Mouse (Mus musculus) G1E (cell line): ENCODE results near the gene Ugt1a10. TPM values are rescaled to one million over a fixed set of nuclear protein-coding genes. Genes with fewer than 3 reads are reported as not detected.
A peak's percentile ranks its signal among the peaks of the same experiment; 100 is the strongest.

Experiments
- ATAC-seq: 2 replicates; pipeline ENCODE4 v1.8.0; 2016; ENCODE audit warnings: mild to moderate bottlenecking; ENCODE audit not compliant: insufficient number of reproducible peaks, poor library complexity, low FRiP score, severe bottlenecking; ENCODE audit errors: extremely low read depth
- DNase-seq: peaks from one replicate; pipeline ENCODE4 v3.0.0; 2012; ENCODE audit warnings: low spot score
- H3K27me3 ChIP-seq: 2 replicates; pipeline ENCODE4 v1.6.1; 2012; ENCODE audit warnings: mild to moderate bottlenecking, low read length, inconsistent platforms; ENCODE audit not compliant: insufficient read depth
- H3K36me3 ChIP-seq: replicated peaks from 2 replicates; pipeline ENCODE3; 2012; ENCODE audit warnings: mild to moderate bottlenecking, inconsistent platforms
- H3K4me1 ChIP-seq: 2 replicates; pipeline ENCODE4 v1.6.1; 2012; ENCODE audit warnings: low read depth, low read length, inconsistent platforms, mixed read lengths; ENCODE audit not compliant: insufficient read depth
- H3K4me3 ChIP-seq: 2 replicates; pipeline ENCODE4 v1.5.1; 2012; ENCODE audit warnings: low read depth, mild to moderate bottlenecking, inconsistent platforms, low read length, moderate library complexity, mixed read lengths
- H3K9me3 ChIP-seq: replicated peaks from 2 replicates; pipeline ENCODE4 v1.6.1; 2012; ENCODE audit warnings: inconsistent platforms
- CTCF ChIP-seq: IDR thresholded peaks from 2 replicates; pipeline ENCODE4 v1.5.1; 2012; ENCODE audit warnings: low read depth, low read length, inconsistent platforms, mixed read lengths
- GATA1 ChIP-seq: IDR thresholded peaks from 2 replicates; pipeline ENCODE4 v1.6.1; 2012; ENCODE audit warnings: borderline replicate concordance, low read length, inconsistent platforms, mixed read lengths
- GATA2 ChIP-seq: IDR thresholded peaks from 2 replicates; pipeline ENCODE4 v1.6.1; 2012; ENCODE audit warnings: low read depth, low read length, inconsistent platforms, borderline replicate concordance
- POLR2AphosphoS5 ChIP-seq: IDR thresholded peaks from 2 replicates; pipeline ENCODE4 v1.6.1; 2012; ENCODE audit warnings: low read depth, low read length, inconsistent platforms; ENCODE audit not compliant: insufficient replicate concordance
- TAL1 ChIP-seq: conservative IDR thresholded peaks from 2 replicates; pipeline ENCODE4 v1.6.1; 2012; ENCODE audit warnings: low read depth, low read length, inconsistent platforms, mixed read lengths
- polyA plus RNA-seq: library from polyadenylated mRNA; stranded (reverse); fragments of >175 nt; gene quantifications from 2 replicates; pipeline ENCODE4 v1.2.3, GENCODE M21; 2012
- total RNA-seq, 2 experiments: library from RNA; stranded (forward) in 1 of 2; stranded (reverse) in 1 of 2; fragments of 200-1000 nt in 1 of 2; fragments of >200 nt in 1 of 2; fragmentation: Nextera tagmentation in 1 of 2; gene quantifications; 2 replicates each; pipeline ENCODE4 v1.2.3; 2014 to 2017

Gene Ugt1a10
- total and polyA plus RNA-seq, 3 experiments: 0.05 TPM; not detected in 2

GRCm38 (mm10) chr1:88214462-88214952 lies 159.3 kb downstream of the Ugt1a10 start:
- TF ChIP-seq CTCF (0 out of 2 replicates have a peak, but pooled peaks have one; percentile 18), GATA2 (no peak), TAL1 (no peak), POLR2AphosphoS5 (no peak)
- no peaks in the 10 kb centered on the region for H3K27me3 ChIP-seq
- no peak overlapping the region for H3K4me3 ChIP-seq
- no peaks in the 10 kb centered on the region for H3K4me1 ChIP-seq
- DNase-seq (no peak), ATAC-seq (no peak)
- H3K9me3 ChIP-seq: no peaks in the 10 kb centered on the region
- H3K36me3 ChIP-seq: no peaks in the 10 kb centered on the region

- Histone ChIP-seq H3K4me3 (no peak overlapping the region), H3K9me3 (no peaks in the 10 kb centered on the region), H3K4me1 (no peaks in the 10 kb centered on the region), H3K27me3 (no peaks in the 10 kb centered on the region), H3K36me3 (no peaks in the 10 kb centered on the region)
- TF ChIP-seq CTCF (no peak), TAL1 (no peak), GATA1 (no peak), POLR2AphosphoS5 (no peak), GATA2 (no peak)
- DNase-seq (no peak), ATAC-seq (no peak)
These were observed 160.5 kb downstream of the Ugt1a10 start for GRCm38 (mm10) chr1:88215466-88216380.

DNA sequence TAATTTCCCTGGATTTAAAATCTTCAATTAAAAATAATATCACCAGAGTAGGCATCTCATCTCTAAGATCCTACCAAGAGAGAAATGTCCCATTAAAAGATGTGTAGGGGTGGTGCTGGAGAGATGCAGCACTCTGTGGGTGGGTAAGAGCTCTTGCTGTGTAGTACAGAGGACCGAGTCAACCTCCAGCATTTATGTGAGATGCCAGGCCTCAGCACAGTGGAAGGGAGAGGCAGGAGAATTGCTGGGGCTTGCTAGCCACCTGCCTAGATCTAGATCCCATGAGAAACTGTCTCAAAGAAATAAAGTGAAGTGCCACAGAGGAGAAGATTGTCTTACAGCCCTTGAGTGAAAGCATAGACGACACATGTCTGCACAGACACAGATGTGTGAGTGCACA lies 161.4 kb downstream of the Ugt1a10 start:
- Histone ChIP-seq H3K4me1 (no peaks in the 10 kb centered on the region), H3K36me3 (no peaks in the 10 kb centered on the region), H3K9me3 (no peaks in the 10 kb centered on the region), H3K4me3 (no peak overlapping the region), H3K27me3 (no peaks in the 10 kb centered on the region)
- TF ChIP-seq POLR2AphosphoS5 (no peak), GATA1 (no peak)
- ATAC-seq: no peak
- no peak for DNase-seq

- no peaks in the 10 kb centered on the region for H3K27me3 ChIP-seq
- H3K9me3 ChIP-seq: no peaks in the 10 kb centered on the region
- H3K36me3 ChIP-seq: no peaks in the 10 kb centered on the region
- H3K4me3 ChIP-seq: no peak overlapping the region
- ATAC-seq: no peak
- DNase-seq: no peak
- no peaks in the 10 kb centered on the region for H3K4me1 ChIP-seq
- 0 out of 2 replicates have a peak, but pooled peaks have one; percentile 13 for TF ChIP-seq CTCF
- no peak for TF ChIP-seq GATA1
- no peak for TF ChIP-seq TAL1
- TF ChIP-seq POLR2AphosphoS5: no peak
These were observed 162.0 kb downstream of the Ugt1a10 start for GRCm38 (mm10) chr1:88217144-88217543.

DNA sequence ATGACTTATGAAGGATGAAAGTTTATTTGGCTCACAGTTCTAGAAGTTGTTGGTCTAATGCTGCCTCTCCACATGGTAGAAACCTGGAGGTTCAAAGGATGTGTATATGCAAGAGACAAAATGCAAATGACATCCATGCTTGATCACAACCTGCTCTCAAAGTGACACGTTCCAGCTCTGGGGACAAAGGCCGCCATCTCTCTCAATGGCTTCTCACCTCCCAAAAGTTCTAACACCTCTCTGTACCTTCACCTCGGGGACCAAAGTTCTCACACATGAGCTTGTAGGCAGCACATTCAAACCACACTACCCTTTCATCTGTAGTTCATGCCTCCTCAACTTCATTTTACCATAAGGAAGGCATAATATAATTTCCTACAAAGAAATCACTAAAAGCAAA lies 162.4 kb downstream of the Ugt1a10 start:
- Histone ChIP-seq H3K4me1 (no peaks in the 10 kb centered on the region), H3K9me3 (no peaks in the 10 kb centered on the region), H3K36me3 (no peaks in the 10 kb centered on the region), H3K27me3 (no peaks in the 10 kb centered on the region), H3K4me3 (no peak overlapping the region)
- DNase-seq: no peak
- ATAC-seq: no peak
- TF ChIP-seq CTCF (no peak), GATA2 (no peak)

DNA sequence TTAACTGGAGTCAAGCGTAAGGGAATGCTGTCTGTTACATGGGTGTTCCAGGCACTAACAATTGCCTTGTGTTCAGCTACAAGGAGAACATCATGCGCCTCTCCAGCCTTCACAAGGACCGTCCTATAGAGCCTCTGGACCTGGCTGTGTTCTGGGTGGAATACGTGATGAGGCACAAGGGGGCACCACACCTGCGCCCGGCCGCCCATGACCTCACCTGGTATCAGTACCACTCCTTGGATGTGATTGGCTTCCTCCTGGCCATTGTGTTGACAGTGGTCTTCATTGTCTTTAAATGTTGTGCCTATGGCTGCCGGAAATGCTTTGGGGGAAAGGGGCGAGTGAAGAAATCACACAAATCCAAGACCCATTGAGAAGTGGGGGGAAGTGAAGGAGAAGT lies 162.9 kb downstream of the Ugt1a10 start:
- no peak overlapping the region for H3K4me3 ChIP-seq
- ATAC-seq: no peak

GRCm38 (mm10) chr1:88218591-88218990 lies 163.4 kb downstream of the Ugt1a10 start:
- no peak for ATAC-seq
- H3K4me3 ChIP-seq: no peak overlapping the region
- TF ChIP-seq GATA1 (no peak), POLR2AphosphoS5 (no peak), GATA2 (no peak), TAL1 (no peak), CTCF (no peak)
- no peaks in the 10 kb centered on the region for H3K27me3 ChIP-seq
- no peak for DNase-seq
- no peaks in the 10 kb centered on the region for H3K9me3 ChIP-seq
- H3K4me1 ChIP-seq: no peaks in the 10 kb centered on the region
- H3K36me3 ChIP-seq: no peaks in the 10 kb centered on the region

More for the DNA sequence above, 162.9 kb downstream of the Ugt1a10 start:
- no peaks in the 10 kb centered on the region for H3K27me3 ChIP-seq
- TF ChIP-seq GATA1 (no peak), TAL1 (no peak), POLR2AphosphoS5 (no peak), CTCF (no peak), GATA2 (no peak)
- no peak for DNase-seq
- H3K36me3 ChIP-seq: no peaks in the 10 kb centered on the region
- no peaks in the 10 kb centered on the region for H3K4me1 ChIP-seq
- H3K9me3 ChIP-seq: no peaks in the 10 kb centered on the region
